Mouse (Mus musculus) c-Kit-positive CD71-positive TER-119-negative erythroid progenitor cells, embryonic 14.5 days (primary cell): ENCODE data around the gene Emilin3.
"Not testable (repeated sequence)": the region's sequence is repeated elsewhere in the genome, so short reads cannot be mapped to it uniquely, and the experiment has no call there.

Experiments used
- DNase-seq: peaks from one replicate; pipeline ENCODE4 v3.0.0-alpha.2; 2013; ENCODE audit warnings: low read depth

Emilin3 gene

GRCm38 (mm10) chr2:160912231-160912671 is at the start of gene Emilin3:
TSS of gene Emilin3 (minus strand) at chr2:160912328.
- DNase-seq: no peak

GRCm38 (mm10) chr2:160960956-160961646 is 49.0 kb upstream of the Emilin3 start:
- no peak for DNase-seq

- DNase-seq: no peak
These were observed 47.8 kb upstream of the Emilin3 start for GRCm38 (mm10) chr2:160959901-160960300.

- no peak for DNase-seq
These were observed 46.6 kb upstream of the Emilin3 start for GRCm38 (mm10) chr2:160958737-160959136.

- not testable (repeated sequence) for DNase-seq
These were observed 45.7 kb upstream of the Emilin3 start for GRCm38 (mm10) chr2:160957801-160958200.

GRCm38 (mm10) chr2:160957307-160957706 is 45.2 kb upstream of the Emilin3 start:
- not testable (repeated sequence) for DNase-seq

GRCm38 (mm10) chr2:160955331-160955730 is 43.2 kb upstream of the Emilin3 start:
- DNase-seq: no peak

GRCm38 (mm10) chr2:160954541-160954940 is 42.4 kb upstream of the Emilin3 start:
- no peak for DNase-seq

GRCm38 (mm10) chr2:160953131-160953873 is 41.2 kb upstream of the Emilin3 start:
- no peak for DNase-seq

GRCm38 (mm10) chr2:160951595-160951994 is 39.5 kb upstream of the Emilin3 start:
- no peak for DNase-seq

- DNase-seq: no peak
These were observed 30.3 kb upstream of the Emilin3 start for GRCm38 (mm10) chr2:160942443-160942842.

- DNase-seq: no peak
These were observed 29.0 kb upstream of the Emilin3 start for GRCm38 (mm10) chr2:160940930-160941709.

GRCm38 (mm10) chr2:160934451-160934850 is 22.3 kb upstream of the Emilin3 start:
- DNase-seq: no peak

GRCm38 (mm10) chr2:160933890-160934289 is 21.8 kb upstream of the Emilin3 start:
- DNase-seq: no peak

- DNase-seq: no peak
These were observed 20.9 kb upstream of the Emilin3 start for GRCm38 (mm10) chr2:160932981-160933380.

- DNase-seq: no peak
These were observed 20.2 kb upstream of the Emilin3 start for GRCm38 (mm10) chr2:160932325-160932724.

- DNase-seq: no peak
These were observed 19.2 kb upstream of the Emilin3 start for GRCm38 (mm10) chr2:160931378-160931777.

GRCm38 (mm10) chr2:160925203-160925602 is 13.1 kb upstream of the Emilin3 start:
- DNase-seq: no peak

- DNase-seq: no peak
These were observed 9.2 kb upstream of the Emilin3 start for GRCm38 (mm10) chr2:160921285-160921684.

- DNase-seq: no peak
These were observed 6.7 kb upstream of the Emilin3 start for GRCm38 (mm10) chr2:160918930-160919215.

GRCm38 (mm10) chr2:160918154-160918929 is 6.2 kb upstream of the Emilin3 start:
- no peak for DNase-seq

- no peak for DNase-seq
These were observed 5.2 kb upstream of the Emilin3 start for GRCm38 (mm10) chr2:160917313-160917712.
